Mouse (Mus musculus) kidney, embryonic 14.5 days (tissue): ENCODE measurements around the gene Cep170b. TPM values are rescaled to one million over a fixed set of nuclear protein-coding genes. Genes with fewer than 3 reads are reported as not detected.

Experiments
- ATAC-seq: fragments of 200-750 bp; cut with Nextera tagmentation; 2 replicates; pipeline ENCODE4 v1.8.0; 2017; ENCODE audit warnings: moderate number of reproducible peaks, mild to moderate bottlenecking, moderate TSS enrichment, moderate library complexity; ENCODE audit not compliant: low FRiP score, low TSS enrichment
- H3K27ac ChIP-seq: fragments of 300-500 bp; sonication (generic); 2 replicates; pipeline ENCODE4 v1.5.1; 2014; ENCODE audit warnings: low read depth, mild to moderate bottlenecking, low read length, moderate library complexity, mixed read lengths
- H3K27me3 ChIP-seq: fragments of 300-500 bp; sonication (generic); 2 replicates; pipeline ENCODE4 v1.6.1; 2014; ENCODE audit warnings: mild to moderate bottlenecking, low read length; ENCODE audit not compliant: control insufficient read depth, insufficient read depth
- H3K36me3 ChIP-seq: fragments of 300-500 bp; sonication (generic); 2 replicates; pipeline ENCODE4 v1.6.1; 2014; ENCODE audit warnings: low read length, mixed read lengths; ENCODE audit not compliant: control insufficient read depth, insufficient read depth
- H3K4me1 ChIP-seq: fragments of 300-500 bp; sonication (generic); 2 replicates; pipeline ENCODE4 v1.6.1; 2014; ENCODE audit warnings: low read length, mixed read lengths; ENCODE audit not compliant: control insufficient read depth, insufficient read depth
- H3K4me2 ChIP-seq: fragments of 300-500 bp; sonication (generic); replicated peaks from 2 replicates; pipeline ENCODE4 v1.6.1; 2014; ENCODE audit warnings: low read depth, mild to moderate bottlenecking, low read length
- H3K4me3 ChIP-seq: fragments of 300-500 bp; sonication (generic); 2 replicates; pipeline ENCODE4 v1.5.1; 2014; ENCODE audit warnings: mild to moderate bottlenecking, low read length
- H3K9ac ChIP-seq: fragments of 300-500 bp; sonication (generic); 2 replicates; pipeline ENCODE4 v1.6.1; 2014; ENCODE audit warnings: low read depth, mild to moderate bottlenecking, low read length, moderate library complexity
- H3K9me3 ChIP-seq: fragments of 300-500 bp; sonication (generic); 2 replicates; pipeline ENCODE4 v1.6.1; 2016; ENCODE audit warnings: low read length; ENCODE audit not compliant: control insufficient read depth
- WGBS: fragments of 180-500 bp; shearing (Covaris S2); extraction: QIAGEN DNeasy Blood & Tissue Kit; methylation state at CpG from one replicate; pipeline ENCODE4 v1.1.7; 2014; 5-methylcytosine and 5-hydroxymethylcytosine counted together
- polyA plus RNA-seq: library from polyadenylated mRNA; unstranded; fragments of >200 nt; fragmentation: Nextera tagmentation; extraction: Ambion mirVana; gene quantifications from 2 replicates; pipeline ENCODE4 v1.2.1, GENCODE M21; 2014

Gene Cep170b
- polyA plus RNA-seq, 1 experiment from 2014 or later: 15.1 TPM

DNA sequence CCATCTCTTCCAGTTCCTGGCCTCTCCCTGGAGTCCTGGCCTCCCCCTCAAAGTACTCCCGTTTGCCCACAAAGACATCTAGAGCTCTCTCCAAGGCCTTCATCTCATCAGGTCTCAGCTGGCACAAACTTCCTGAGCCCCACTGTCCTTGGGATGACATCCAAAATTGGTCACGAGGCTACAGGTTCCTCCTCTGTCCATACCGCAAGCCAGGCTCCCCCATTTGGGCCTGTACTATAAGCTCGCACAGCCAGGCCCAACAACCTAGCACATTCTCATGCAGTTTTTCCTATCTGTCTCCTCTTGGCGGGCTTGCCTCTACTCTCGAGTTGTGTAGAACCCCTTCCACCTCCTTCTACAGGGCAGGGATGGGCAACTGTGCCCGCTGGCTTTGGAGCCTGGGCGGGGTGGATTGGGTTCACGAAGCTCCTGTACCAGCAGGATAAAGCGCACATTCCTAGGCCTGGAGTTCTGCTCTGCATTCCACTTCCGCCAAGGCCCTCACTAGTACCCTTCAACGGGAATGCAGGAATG, 702 bp downstream of the Cep170b start:
- Histone ChIP-seq H3K27ac (peak overlapping the region; percentile 91), H3K27me3 (0 out of 2 replicates have a peak, but pooled peaks cover 3% of the 10 kb centered on the region), H3K36me3 (no peaks in the 10 kb centered on the region; the same call in 1 of the 2 replicates), H3K9ac (peak overlapping the region; percentile 70), H3K9me3 (no peaks in the 10 kb centered on the region), H3K4me2 (peak overlapping the region; percentile 82), H3K4me1 (peaks cover 31% of the 10 kb centered on the region), H3K4me3 (peak overlapping the region; percentile 72)
- WGBS: 41% methylated on average over 12 of the region's 12 CpGs
- ATAC-seq: no peak

DNA sequence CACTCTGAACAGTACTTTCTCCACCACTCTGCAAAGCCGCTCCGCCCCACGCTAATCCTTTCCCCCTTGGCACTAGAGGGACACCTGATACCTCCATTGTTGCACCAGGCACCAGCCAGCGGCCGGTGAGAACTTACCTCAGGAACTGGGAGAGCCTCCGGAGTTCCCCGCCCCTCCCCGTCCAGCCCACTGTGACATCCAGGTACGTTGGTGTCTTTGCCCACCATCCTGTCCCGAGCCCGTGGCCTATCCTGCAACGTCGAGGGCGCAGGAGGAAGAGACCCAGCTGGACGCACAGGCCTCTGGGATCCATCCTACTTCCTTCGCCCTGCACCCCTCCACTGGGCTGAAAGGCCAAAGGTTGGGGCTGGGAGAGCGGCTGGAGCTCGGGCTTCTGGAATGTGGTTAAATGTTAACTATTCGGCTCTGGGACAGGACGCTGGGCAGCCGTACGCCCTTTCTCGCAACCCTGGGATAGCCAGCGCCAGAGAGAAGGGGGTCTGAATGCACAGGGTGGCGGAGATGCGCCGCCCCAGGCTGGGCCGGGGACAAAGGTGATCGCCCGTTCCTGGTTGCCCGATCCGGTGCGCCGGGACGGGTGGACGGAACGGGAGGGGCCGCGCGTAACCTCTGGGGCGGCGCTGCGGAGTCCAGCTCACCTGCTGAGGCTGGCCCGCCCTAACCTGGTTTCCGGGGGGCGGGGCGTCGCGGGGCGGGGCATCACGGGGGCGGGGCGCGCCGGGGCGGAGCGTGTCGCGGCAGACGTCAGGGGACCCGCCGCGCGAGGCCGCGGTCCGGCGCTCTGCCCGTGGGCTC, 1.4 kb downstream of the Cep170b start:
- WGBS: 2% methylated on average over 43 of the region's 69 CpGs
- H3K36me3 ChIP-seq: no peaks in the 10 kb centered on the region; the same call in 1 of the 2 replicates
- H3K27me3 ChIP-seq: 0 out of 2 replicates have a peak, but pooled peaks cover 3% of the 10 kb centered on the region

DNA sequence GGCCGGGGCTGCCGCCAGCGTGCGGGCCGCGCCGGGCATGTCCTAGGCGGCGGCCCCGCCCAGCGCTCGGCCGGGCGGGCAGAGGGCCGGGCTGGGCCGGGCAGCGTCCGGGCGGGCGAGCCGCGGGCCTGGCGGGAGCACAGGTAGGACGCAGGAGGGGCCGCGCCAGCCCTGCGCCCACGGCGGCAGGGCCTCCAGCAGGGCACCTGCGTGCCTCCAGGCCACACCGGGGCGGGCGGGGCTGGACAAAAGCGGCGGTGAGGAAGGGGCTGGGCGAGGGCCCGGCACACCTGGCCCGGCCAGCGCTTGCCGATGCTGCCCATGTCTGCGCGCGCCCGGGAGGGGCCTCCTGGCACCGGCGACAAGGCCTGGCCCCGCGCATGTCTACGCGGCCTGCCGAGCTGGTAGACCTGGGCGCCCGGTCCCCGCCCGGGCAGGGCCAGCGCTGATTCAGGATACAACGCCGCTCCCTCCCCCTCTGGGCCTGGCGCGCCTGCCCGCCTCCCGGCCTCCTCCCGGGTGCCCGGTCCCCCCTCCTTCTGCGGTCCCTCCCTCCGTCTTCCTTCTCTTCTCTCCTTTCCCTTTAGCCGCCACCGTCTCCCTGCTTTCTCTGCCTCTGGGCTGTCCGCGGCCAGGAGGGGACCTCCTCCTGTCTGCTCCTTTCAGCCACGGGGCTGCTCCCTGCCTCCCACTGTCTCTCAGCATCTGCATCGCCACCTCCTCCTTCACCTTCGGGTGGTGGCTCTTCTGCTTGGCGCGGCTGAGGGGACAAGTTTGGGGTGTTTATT, 2.2 kb downstream of the Cep170b start:
- peak overlapping the region; percentile 82 for H3K4me2 ChIP-seq
- H3K27ac ChIP-seq: peak overlapping the region; percentile 57; the same call in 1 of the 2 replicates
- under 1% methylated on average over 52 of the region's 75 CpGs for WGBS
- peak; percentile 36 for ATAC-seq
- peaks cover 31% of the 10 kb centered on the region for H3K4me1 ChIP-seq
- peak overlapping the region; percentile 72 for H3K4me3 ChIP-seq
- 0 out of 2 replicates have a peak, but pooled peaks cover 3% of the 10 kb centered on the region for H3K27me3 ChIP-seq
- no peaks in the 10 kb centered on the region for H3K9me3 ChIP-seq
- H3K36me3 ChIP-seq: no peaks in the 10 kb centered on the region; the same call in 1 of the 2 replicates
- H3K9ac ChIP-seq: peak overlapping the region; percentile 70

More for the DNA sequence above, 1.4 kb downstream of the Cep170b start:
- Histone ChIP-seq H3K9ac (peak overlapping the region; percentile 70), H3K27ac (peak overlapping the region; percentile 91), H3K4me2 (peak overlapping the region; percentile 82), H3K4me3 (peak overlapping the region; percentile 72), H3K4me1 (peaks cover 31% of the 10 kb centered on the region), H3K9me3 (no peaks in the 10 kb centered on the region)
- peak; percentile 67 for ATAC-seq

DNA sequence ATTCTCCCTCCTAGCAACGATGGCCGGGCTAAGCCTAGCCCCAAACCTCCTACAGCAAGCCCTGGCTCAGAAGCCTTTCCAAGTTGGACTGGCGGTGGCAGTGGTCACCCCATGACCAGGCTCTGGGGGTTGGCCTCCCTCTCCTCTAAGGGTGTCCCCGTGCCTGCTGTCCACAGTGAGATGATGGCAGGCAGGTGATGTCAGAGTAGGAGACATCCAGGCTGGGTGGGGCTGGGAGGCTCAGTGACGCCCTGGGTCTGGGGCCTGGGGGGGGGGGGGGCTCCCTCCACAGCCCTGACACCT, 2.7 kb downstream of the Cep170b start:
- ATAC-seq: peak; percentile 8; the same call in 1 of the 2 replicates
- peak overlapping the region; percentile 82 for H3K4me2 ChIP-seq
- H3K4me3 ChIP-seq: peak overlapping the region; percentile 72
- H3K9me3 ChIP-seq: no peaks in the 10 kb centered on the region
- no peak overlapping the region for H3K27ac ChIP-seq
- peak overlapping the region; percentile 70; the same call in 1 of the 2 replicates for H3K9ac ChIP-seq
- WGBS: 14% methylated on average over 5 of the region's 5 CpGs
- peaks cover 31% of the 10 kb centered on the region for H3K4me1 ChIP-seq
- no peaks in the 10 kb centered on the region; the same call in 1 of the 2 replicates for H3K36me3 ChIP-seq
- H3K27me3 ChIP-seq: 0 out of 2 replicates have a peak, but pooled peaks cover 3% of the 10 kb centered on the region

DNA sequence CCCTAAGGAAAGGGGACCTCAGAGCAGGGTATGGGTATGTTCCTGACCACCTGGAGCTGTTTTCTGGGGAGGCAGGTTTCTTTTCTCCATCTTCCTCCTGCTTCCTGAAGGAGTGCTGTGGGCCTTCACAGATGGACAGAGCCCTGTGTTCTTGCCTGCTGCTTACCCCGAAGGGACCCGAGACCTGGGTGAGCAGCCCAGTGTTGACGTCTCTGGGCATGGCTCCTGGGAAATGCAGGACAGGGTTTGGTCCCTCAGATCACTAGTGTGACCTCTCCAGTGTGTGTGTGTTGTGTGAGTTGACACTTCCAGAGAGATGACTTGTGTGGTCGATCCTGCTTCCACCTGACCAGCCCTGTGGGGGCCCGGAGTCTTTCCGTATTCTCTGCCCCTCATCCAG, 3.2 kb downstream of the Cep170b start:
- no peak for ATAC-seq
- WGBS: 91% methylated on average over 6 of the region's 6 CpGs
- H3K9ac ChIP-seq: peak overlapping the region; percentile 12; the same call in 1 of the 2 replicates

DNA sequence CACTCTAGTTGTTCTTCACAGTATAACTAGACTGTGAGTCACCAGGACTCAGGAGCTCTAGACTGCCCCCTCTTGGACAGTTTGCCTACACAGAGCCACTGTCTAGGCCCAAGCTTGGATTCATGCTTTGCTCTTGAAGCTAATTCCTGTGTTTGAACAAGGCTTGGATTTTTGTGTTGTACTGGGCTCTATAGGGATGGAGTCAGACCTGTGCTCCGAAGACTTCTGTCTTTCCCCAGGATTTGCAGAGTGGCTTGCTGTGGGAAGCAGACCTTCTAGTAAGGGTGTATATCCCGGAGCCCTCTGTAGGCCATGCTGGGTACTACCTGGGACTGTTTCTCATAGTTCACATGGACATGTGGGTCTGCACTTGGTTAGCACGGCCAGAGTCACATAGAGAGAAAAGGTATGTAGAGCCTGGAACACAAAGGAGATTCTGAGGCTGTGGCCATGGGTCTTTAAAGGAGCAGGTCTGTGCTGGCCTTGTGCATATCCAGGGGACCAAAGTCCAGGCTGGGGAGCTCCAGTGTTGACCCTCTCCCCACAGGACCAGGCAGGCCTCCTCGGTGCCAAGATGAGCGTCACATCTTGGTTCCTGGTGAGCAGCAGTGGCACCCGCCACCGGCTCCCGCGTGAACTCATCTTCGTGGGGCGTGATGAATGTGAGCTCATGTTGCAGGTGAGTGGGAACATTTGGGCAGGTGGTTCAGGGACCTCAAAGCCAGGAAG, 4.0 kb downstream of the Cep170b start:
- Histone ChIP-seq H3K9me3 (no peaks in the 10 kb centered on the region), H3K27me3 (0 out of 2 replicates have a peak, but pooled peaks cover 3% of the 10 kb centered on the region), H3K36me3 (no peaks in the 10 kb centered on the region; the same call in 1 of the 2 replicates), H3K4me3 (no peak overlapping the region), H3K4me1 (peaks cover 31% of the 10 kb centered on the region), H3K27ac (no peak overlapping the region), H3K9ac (no peak overlapping the region), H3K4me2 (no peak overlapping the region)
- 78% methylated on average over 11 of the region's 11 CpGs for WGBS
- 0 out of 2 replicates have a peak, but pooled peaks have one; percentile 22 for ATAC-seq

More for the DNA sequence above, 3.2 kb downstream of the Cep170b start:
- H3K27me3 ChIP-seq: 0 out of 2 replicates have a peak, but pooled peaks cover 3% of the 10 kb centered on the region
- H3K27ac ChIP-seq: no peak overlapping the region
- no peaks in the 10 kb centered on the region for H3K9me3 ChIP-seq
- H3K36me3 ChIP-seq: no peaks in the 10 kb centered on the region; the same call in 1 of the 2 replicates
- peaks cover 31% of the 10 kb centered on the region for H3K4me1 ChIP-seq
- H3K4me3 ChIP-seq: peak overlapping the region; percentile 72
- H3K4me2 ChIP-seq: peak overlapping the region; percentile 82

DNA sequence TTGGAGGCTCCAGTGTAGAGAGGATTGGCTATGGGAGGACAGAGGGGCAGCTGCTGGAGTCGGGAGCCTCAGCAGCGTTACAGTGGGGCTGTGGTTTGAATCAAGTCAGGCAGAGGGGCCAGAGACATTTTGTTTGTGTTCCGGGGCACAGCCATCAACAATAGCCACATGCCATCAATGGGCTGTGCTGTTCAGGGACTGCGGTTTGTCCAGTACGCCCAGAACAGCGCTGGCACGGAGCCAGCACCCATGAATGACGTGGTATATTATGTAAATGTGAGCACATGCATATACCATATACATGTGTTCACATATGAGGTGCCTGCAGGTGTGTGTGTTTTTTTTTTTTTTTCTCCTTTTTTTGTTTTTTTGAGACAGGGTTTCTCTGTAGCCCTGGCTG, 7.5 kb downstream of the Cep170b start:
- Histone ChIP-seq H3K4me1 (peaks cover 17% of the 10 kb centered on the region), H3K27ac (no peak overlapping the region), H3K27me3 (0 out of 2 replicates have a peak, but pooled peaks cover 3% of the 10 kb centered on the region), H3K36me3 (peaks cover 10% of the 10 kb centered on the region), H3K9me3 (no peaks in the 10 kb centered on the region), H3K9ac (no peak overlapping the region), H3K4me3 (no peak overlapping the region), H3K4me2 (no peak overlapping the region)
- no peak for ATAC-seq
- 79% methylated on average over 8 of the region's 8 CpGs for whole genome bisulfite sequencing

DNA sequence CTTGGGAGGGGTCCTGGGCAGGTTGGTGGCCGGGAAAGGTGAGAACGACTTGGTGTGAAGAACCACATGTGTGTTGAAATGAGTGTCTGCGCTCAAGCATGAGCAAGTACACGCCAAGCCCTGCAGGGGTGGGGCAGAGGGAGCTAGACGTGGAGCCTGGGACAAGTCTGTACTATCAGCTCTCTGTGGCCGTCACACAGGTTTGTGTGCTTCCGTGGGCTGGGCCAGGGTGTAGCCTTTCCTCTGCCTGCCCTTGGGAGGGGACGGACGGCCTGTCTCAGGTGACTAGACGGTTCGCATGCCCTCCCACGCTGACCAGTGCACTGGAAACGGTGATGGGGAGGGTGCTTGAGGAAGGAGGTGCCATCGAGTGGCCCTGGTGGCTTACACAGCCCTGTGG, 10.6 kb downstream of the Cep170b start:
- H3K9me3 ChIP-seq: no peaks in the 10 kb centered on the region
- ATAC-seq: no peak
- no peak overlapping the region for H3K9ac ChIP-seq
- no peak overlapping the region for H3K4me3 ChIP-seq
- H3K27ac ChIP-seq: no peak overlapping the region
- H3K4me1 ChIP-seq: 0 out of 2 replicates have a peak, but pooled peaks cover 4% of the 10 kb centered on the region
- H3K27me3 ChIP-seq: no peaks in the 10 kb centered on the region
- H3K4me2 ChIP-seq: no peak overlapping the region
- peaks cover 30% of the 10 kb centered on the region for H3K36me3 ChIP-seq
- 57% methylated on average over 14 of the region's 14 CpGs for WGBS
